Mouse (Mus musculus) brain, adult 2 months (tissue): Measurements from ENCODE around the gene Supt4a.

ENCODE experiments used
- DNase-seq: peaks from one replicate; pipeline ENCODE4 v3.0.0; 2011; ENCODE audit warnings: low read depth, low spot score

Gene Supt4a

DNA sequence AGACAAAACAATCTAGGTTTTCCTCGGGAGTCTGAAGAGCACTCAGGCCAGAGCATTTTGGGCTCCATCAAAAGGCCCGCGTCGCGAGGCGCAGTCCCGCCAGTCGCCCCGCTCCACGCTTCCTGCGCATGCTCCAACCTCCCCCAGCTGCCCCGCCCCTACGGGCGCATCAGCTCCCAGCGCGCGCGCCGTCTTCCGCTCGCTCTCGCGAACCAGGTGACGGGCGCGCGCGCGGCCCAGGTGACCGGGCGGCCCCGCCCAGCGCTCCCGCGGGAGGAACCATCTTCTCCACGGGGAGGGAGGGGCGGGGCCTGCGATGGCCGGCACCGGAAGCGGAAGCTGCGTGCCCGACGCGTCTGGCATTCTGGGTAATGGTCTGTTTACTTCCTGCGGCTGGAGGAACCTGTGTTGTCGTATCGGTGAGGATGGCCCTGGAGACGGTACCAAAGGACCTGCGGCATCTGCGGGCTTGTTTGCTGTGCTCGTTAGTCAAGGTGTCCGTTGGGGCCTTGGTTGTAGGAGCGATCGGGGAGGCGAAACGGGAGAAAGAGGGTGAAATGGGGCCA is at the start of gene Supt4a:
TSS of gene Supt4a (plus strand) at position 378 of the 566 bp plus-strand sequence.
- peak; percentile 98 for DNase-seq

DNA sequence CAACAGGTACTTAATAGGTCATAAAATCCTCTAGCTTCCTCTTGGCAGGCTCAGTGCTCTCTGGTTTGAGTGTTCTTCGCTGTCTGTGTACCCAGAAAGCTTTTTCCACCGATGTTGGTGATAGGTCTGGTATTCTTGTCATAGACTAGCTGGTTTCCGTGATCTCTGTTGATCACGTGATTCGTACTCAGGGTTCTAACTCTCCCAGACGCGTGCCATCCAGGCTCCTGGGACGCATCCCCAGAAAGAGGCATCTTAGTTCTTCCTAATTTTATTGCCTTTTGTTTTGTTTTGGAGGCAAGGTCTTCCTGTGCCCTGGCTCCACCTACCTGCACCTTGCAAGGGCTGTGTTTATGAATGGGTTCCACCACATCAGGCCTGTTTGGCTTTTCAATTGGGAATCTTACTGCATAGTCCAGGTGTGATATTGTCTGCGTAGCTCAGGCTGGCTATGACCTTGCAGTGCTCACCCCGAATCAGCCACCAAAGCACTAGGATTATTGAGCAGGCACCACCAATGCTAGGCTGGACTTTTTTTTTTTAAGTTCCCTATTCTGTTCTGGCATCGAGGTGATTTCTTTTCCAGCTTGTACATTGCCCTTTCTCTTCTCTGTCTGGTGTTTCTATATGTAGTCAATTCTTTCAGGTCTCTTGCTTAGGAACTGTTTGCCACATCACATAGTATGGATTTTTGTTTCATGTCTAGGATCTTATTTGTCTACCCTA is 48.7 kb upstream of the Supt4a start:
- no peak for DNase-seq

DNA sequence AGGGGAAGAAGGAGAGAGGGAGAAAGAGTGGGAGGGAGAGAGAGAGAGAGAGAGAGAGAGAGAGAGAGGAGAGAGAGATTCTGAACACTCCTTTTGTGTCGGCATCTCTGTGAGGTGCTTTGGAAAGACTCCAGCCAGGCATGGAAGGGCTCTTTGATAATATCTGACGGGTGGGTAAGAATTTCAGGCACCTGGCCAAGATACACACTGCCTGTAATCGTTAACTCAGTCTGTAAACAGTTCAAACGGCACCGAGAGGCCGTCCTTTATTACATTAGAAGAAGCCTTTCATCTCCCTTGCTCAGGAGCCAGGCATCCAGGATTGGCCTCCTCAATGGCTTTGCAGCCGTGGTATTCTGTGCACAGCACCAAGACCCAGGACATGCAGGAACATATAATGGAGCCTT is 47.9 kb upstream of the Supt4a start:
- peak; percentile 55 for DNase-seq

DNA sequence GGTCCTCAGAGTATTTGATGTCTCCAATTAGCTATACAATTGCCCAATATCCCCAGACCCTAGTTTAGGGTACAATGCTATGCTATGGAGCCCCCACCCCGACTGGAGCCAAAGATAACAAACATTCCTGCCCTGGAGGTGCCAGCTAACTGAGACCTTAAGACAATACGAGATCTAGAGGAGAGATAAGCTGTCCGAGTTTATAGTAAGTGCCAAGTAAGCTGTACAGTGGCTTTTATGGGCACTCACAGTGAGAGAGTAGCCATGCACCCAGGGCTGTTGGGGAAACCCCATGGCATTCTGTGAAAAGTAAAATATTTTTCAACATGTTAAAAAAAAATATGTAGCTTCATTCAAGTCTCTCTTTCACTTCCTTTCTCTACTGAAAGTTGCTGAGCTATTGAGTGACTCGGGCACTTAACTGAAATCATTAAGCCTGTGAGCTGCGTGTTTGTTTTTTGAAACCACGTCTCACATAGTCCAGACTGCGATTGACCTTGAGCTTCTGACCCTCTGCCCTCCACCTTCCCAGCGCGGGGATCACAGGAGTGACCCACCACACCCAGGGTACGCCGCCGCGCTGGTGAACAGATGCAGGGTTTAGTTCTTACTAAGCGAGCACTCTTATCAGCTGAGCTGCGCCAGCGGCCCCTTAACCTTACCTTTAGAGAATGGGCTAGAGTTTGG is 47.2 kb upstream of the Supt4a start:
- no peak for DNase-seq

DNA sequence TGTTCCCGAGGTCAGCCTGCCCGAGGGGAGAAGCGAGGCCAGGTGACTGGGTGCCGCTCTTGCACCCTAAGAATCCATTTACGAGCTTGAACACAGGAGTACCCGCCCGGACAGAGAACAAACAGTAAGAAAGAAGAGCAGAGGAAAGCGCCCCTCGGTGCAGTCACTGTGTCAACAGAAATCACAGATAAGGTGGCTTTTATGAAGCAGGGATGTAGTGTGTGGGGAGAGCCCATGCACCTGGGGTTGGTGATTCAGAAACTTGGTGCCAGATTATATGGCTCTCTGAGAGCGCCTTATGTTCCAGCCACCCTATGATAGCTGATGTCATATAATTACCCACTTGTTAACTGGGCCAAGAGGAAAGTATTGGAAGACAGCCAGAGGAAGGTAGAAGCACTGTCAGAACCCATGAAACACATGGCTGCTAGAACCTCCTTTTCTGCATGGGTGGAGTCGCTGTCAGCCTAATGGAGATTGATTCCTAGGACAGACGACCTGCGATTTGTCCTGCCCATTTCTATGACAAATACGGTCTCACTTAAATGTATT is 40.1 kb upstream of the Supt4a start:
- no peak for DNase-seq

DNA sequence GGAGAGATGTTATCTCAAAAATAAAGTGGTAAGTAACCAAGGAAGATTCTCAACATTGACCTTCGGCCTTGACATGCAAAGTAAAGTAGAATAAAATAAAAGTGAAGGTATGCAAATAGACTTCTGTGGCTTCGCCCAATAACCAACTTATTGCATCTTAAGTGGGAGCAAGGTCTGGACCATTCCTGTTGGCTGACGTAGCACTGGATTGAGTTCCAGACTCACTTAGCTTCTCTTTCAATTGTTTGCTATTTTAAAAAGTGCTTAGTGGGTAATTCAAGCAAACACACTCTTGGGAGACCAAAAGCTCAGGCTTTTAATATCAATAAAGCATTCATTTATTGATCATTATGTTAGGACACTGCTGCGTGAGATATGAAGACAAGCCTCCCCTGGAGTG is 39.2 kb upstream of the Supt4a start:
- no peak for DNase-seq

DNA sequence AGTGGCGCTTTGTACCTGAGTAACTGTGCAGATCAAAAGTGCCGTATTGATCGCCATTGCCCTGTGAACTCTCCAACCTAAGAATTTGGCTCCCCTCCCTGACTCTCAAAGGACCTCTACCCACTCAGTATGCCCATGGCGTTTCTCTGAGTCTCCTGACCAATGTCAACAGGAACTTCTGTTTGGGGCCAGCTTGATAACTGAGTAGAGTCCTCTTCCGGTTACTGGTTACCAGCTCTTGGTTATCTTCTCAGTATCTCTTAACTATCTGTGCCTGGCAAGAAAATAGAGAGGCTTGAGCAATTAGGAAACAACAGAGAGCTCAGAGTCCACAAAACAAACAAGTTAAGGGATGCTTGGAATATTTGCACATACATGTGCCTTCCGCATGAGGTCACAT is 36.2 kb upstream of the Supt4a start:
- DNase-seq: no peak

DNA sequence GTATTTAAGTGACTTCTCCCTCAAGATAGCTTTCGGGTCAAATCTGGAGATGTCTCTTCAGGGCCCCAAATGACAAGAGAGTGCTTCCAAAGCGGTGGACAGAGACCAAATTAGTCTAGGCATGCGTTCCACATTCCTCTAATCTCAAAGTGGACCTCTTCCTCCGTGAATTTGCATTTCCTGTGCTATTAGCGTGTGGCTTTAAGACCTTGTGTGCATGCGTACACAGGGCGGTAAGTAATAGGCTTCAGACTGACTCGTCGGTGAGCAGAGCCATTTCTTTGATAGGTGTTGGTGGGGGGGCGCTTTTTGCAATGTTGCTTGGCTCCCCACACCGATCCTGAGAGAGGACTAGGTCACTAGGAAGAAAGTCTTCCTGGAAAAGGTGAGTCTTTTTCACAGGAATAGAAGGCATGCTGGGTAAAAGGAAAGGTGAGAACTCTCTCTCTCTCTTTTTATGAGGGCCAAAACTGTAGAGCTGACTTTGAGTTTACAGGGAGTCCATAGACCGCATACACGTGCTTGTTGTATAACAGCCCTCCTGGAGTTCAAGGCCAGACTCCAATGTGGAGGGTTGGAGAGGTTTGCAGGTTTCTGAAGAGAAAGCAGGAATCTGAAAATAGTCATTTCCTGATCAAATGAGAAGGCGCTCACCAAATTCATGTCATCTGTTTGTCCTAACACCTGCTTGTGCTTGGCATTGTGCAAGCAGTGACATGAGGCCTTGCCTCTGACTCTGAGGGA is 35.3 kb upstream of the Supt4a start:
- no peak for DNase-seq

DNA sequence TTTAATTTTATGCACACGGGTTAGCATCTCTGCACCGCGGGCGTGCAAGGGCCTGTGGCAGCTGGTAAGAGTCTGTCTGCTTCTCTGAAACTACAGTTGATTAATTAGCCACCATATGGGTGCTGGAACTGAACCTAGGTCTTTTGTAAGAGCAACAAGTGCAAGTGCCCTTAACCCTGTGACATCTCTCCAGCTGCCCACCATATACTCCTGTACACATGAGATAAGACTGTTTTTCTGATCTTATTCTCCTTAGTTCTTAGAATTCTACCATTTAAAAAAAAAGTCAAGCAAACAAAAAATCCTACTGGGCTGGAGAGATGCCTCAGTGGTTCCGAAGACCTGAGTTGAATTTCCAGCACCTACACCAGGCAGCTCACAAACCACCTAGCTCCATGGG is 33.7 kb upstream of the Supt4a start:
- no peak for DNase-seq

DNA sequence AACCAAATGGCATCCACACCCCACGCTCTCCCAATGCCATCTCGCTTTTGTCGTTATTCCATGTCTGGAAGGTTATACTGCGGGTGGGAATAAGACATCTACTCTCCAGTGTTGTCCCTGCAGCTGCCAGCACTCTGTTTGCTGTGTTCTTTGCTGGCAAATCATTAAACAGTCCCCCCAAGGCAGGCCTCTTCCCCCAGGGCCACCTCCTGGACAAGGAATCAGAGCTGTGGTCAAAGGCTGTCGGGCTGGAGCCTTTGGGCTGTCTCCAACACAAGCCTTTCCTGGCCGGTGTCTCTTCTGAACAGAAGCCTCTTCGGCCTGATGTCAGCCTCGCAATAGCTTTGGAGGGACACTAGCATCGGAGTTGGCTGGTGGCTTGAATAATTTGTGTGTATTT is 33.1 kb upstream of the Supt4a start:
- DNase-seq: no peak

DNA sequence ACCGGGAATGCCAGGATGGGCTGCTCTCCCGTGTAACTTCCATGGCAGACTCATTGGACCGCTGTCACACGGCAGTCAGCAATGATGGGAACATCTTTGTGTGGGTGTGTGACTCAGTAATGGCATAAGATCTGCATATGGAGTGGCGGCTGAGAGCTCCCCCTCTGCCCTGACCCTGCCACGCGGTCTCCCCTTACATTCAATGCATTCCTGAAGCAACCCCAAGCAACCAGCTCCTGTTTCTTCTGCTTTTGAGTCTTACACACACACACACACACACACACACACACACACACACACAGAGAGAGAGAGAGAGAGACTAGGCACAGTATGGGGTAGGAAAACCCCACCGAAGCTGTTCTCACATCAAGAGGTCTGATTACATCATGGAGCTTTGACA is 29.8 kb upstream of the Supt4a start:
- DNase-seq: peak; percentile 14

DNA sequence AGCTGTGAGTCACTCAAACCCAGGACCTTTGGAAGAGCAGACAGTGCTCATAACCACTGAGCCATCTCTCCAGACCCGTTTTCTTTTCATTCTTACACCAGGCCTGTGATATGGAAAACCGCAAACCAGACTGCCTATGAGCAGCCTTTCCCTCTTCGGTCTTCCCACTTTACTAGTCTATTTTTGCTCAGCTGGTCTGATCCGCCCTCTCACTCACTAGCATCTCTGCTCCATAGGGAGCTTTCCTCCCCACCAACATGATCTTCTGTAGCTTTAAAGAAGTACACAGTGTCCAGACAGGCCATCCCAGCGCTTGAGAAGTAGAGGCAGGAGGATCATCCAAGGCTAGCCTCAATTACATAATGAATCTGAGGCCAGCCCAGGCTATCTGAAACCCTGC is 28.4 kb upstream of the Supt4a start:
- DNase-seq: peak; percentile 64

DNA sequence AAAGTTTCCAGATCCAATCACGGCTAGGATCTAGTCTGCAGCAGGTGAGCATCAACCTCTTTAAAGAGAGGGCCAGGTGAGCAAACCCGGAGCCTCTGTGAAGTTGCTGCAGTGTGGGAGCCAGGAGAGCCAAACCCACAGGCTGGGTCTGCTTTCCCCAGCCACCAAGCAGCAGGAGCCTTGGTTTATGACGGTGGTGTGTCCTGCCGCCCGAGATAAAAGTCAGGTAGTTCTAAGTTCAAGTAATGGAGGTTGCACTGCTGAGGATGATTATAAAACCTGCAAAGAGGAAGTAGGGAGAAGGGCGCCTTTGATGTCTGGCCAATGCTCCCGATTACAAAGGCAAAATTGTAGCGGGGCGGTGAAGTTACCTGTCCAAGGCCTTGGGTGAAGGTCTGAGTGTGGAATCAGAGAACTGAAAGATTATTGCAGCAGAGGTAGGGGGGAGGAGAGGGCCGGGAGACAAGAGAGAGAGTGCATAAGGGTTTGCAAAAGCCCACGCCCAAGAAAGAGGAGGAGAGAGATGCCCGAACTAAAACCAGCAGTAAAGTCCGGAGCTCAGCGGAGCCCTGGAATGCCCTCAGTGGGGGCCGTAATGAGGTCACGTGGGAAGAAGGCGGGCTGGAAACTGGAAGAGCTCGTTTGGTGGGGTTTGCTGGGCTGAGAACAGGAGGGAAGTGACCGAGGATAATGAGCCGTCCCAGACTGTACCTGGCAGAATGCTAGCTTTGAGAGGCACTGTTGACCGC is 27.7 kb upstream of the Supt4a start:
- peak; percentile 15 for DNase-seq

DNA sequence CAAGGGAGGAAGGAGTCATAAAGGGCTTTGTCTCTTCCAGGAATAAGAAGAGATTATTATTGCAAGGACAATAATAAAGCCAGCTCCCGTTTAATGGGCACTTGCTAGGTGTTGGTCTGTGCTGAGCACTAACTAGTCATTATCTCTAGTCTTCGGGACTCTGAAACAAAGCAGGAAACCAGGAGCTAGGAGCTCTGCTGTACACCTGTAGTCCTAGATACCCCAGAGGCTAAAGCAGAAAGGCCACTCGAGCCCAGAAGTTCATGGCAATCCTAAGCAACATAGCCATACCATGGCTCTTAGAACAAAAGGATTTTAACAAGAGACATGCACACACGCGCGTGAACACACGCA is 27.1 kb upstream of the Supt4a start:
- DNase-seq: no peak

DNA sequence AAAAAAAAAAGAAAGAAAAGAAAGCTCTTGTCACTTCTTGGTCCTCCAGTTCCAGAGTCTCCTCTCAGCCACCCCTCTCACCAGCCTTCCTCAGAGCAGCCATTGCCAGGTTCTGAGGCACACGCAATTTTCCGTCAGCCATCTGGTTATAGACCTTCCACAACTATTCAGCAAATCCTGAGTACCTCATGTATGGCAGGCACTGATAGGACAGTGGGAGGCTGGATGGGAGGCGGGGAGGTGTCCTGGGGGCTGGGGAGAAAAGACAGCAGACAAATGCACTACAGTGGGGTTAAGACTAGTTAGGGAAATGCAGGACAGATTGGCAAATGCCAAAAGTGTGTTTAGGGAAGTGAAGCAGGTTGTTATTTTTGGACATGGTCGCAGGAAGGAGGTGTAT is 25.2 kb upstream of the Supt4a start:
- no peak for DNase-seq

DNA sequence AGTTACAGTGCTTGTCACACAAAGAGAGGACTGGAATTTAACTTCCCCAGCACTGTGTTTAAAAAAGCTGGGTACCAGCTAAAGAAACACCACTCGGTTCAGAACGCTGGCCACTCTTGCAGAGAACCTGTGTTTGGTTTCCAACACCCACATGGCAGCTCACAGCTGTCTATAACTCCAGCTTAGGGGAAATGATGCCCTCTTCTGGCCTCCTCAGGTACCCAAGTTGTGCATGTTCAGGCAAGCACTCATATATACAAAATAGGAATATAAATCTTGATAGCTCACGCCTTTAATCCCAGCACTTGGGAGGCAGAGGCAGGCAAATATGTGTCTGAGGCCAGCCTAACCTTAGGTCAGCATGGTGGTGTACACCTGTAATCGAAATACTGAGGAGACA is 21.4 kb upstream of the Supt4a start:
- no peak for DNase-seq

DNA sequence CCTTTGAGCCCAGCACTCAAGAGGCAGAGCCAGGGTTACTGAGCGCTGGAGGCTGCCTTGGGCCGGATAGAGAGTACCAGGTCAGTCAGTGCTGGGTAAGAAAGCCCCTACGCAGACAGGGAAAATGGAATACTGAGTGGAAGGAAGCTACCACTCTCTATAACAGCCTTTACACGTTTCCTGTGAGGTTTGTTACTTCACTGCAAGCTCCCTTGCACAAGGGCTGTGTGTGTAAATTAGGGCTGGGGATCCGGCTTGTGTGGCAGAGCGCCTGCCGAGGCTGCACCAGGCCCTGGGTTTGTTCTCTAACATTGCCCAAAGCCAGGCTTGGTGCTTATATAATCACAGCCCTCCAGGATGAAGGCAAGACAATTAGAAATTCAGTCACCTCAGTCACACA is 17.8 kb upstream of the Supt4a start:
- DNase-seq: no peak

DNA sequence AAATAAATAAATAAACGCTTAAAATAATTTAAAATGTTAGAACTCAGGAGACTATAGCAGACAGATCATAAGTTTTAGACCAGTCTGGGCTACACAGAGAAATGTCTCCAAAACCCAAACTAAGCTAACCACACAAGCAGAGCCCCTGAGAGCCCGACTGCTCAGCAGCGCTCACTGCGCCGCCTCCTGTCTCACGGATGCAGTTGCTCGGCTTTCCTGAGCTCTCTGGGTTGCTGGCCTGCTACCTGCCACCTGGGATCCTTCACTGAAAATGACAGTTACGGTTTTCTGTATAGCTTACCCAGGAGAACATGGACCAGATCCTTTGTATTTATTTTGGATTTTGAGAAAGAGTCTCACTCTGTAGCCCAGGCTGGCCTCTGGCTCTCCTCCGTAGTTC is 17.0 kb upstream of the Supt4a start:
- DNase-seq: no peak

DNA sequence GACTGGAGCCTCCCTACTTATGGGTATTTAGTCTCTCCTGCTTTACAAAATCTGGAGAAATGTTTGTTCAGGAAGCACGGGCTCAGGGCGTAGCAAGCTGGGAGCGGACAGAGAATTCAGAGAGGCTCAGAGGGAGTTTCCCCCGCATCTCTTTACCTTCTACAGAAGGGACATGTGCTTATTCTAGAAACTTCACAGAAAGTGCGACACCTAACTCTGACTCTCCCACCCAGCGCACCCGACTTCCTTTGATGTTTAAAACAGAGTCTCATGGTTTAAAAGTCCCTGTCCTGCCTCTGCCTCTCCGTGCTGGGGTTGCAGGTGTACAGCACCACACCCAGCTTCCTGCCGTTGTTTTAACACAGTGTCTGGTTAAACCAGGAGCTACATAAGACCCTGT is 16.5 kb upstream of the Supt4a start:
- DNase-seq: no peak

DNA sequence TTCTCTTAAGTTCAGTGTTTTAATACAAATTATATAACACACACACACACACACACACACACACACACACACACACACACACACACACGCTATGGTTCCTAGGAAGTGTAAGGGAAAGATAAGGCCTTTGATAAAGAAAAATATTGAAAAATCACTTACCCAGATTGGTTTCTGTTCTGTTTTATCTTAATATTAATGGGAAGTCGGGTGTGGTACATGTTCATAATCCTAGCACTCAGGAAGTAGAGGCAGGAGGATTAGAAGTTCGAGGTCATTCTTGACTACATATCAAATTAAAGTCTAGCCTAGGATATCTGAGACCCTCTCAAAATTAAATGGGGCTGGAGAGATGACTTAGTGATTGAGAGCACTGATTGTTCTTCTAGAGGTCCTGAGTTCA is 15.2 kb upstream of the Supt4a start:
- no peak for DNase-seq

DNA sequence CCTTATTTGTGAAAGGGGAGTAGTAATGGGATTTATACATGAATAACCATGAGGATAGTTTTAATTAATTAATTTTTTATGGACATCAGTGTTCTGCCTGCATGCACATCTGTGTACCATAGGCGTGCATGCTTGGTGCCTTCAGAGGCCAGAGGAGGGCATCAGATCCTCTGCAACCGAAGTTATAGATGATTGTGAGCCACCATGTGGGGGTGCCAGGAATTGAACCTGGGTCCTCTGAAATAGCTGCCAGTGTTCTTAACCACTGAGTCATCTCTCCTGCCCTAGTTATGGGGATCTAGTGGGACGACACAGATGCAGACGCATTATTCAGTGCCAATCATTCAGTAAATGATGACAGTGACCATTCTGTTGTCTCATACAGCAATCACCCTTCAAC is 14.5 kb upstream of the Supt4a start:
- DNase-seq: no peak

DNA sequence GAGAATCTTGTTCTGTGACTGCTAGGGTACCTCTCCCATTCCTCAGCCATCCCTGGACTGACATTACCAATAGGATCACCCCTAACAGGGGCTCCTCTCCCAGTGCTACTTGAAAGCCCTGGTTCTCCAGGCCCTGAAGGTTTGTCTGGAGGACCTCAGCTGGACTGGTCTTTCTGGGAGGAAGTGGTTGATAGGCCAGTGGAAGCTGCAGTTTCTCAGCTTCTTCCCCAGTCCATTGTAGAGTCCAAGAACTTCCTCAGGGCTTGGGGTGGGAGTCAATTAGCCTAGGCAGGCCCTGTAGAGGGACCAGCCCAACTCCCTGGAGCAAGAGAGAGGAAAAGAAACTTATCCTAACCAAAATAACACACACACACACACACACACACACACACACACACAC is 11.8 kb upstream of the Supt4a start:
- DNase-seq: no peak
